9 mouse cellular contexts compared by ENCODE assay signal in genomic region chr1:132139416-132139864, GRCm38 (mm10). TPM values are rescaled to one million over a fixed set of nuclear protein-coding genes. Genes with fewer than 3 reads are reported as not detected.
DNase-seq lines count a peak whose midpoint lies in the region; ATAC-seq lines count a peak whose summit lies in the region.
"Had no signal": no experiment of that assay in that cellular context is flagged by ENCODE, and none has a peak within 500 bp of the region (broad histone marks: within the 10 kb centered on the region; RNA-seq: fewer than 3 reads in every experiment).

Gene Cdk18, minus strand, starts transcription at chr1:132139684.

- DNase-seq in layer of hippocampus, adult 11-12 months (ENCODE audit: low spot score) = peak; percentile 70
- DNase-seq in layer of hippocampus, adult 9-10 months (ENCODE audit: low spot score) = no peak
- peak; percentile 66 to 68 for DNase-seq in cerebellum, postnatal 10 days
- peak; percentile 64 for DNase-seq in gastrocnemius, postnatal 25 days
- peak; percentile 82 for DNase-seq in intestine, embryonic 14.5 days (ENCODE audit: low spot score)
- DNase-seq in left cerebral cortex, postnatal 36 days (ENCODE audit: low spot score in 2 of 2) = peak; percentile 46 to 49
- DNase-seq in urinary bladder, adult 2 months (ENCODE audit: low spot score) = no peak

- H3K27me3 ChIP-seq in intestine, embryonic 14.5 days (replicated peaks; ENCODE audit: control insufficient read depth, insufficient read depth, low read length) = peaks cover 2% of the 10 kb centered on the region; the same call in 1 of the 2 replicates

- peak; percentile 76 for ATAC-seq in intestine, embryonic 14.5 days (replicated peaks; ENCODE audit: low FRiP score, low TSS enrichment, low read depth)
- ATAC-seq in megakaryocyte-erythroid progenitor cell, adult 5-6 weeks (replicated peaks; ENCODE audit: low FRiP score, low TSS enrichment, poor library complexity, severe bottlenecking) = 0 out of 2 replicates have a peak, but pooled peaks have one; percentile 40

- no peaks in the 10 kb centered on the region for H3K36me3 ChIP-seq in intestine, embryonic 14.5 days (ENCODE audit: control insufficient read depth, insufficient read depth, low read length)
- H3K36me3 ChIP-seq: G1E had no signal

- H3K4me3 ChIP-seq in intestine, embryonic 14.5 days (ENCODE audit: low read depth, low read length) = peak within 1 kb of the TSS; percentile 56

- no peak within 1 kb of the TSS for H3K27ac ChIP-seq in intestine, embryonic 14.5 days (ENCODE audit: low read depth)

- H3K9me3 ChIP-seq in intestine, embryonic 14.5 days (ENCODE audit: control insufficient read depth, low read length) = no peaks in the 10 kb centered on the region
- H3K9me3 ChIP-seq: G1E had no signal

- peaks cover 4% of the 10 kb centered on the region; the same call in 1 of the 2 replicates for H3K4me1 ChIP-seq in intestine, embryonic 14.5 days (replicated peaks; ENCODE audit: control insufficient read depth, insufficient read depth, low read length)

- under 1% methylated on average over 30 of the region's 30 CpGs for WGBS in intestine, embryonic 14.5 days

- H3K4me2 ChIP-seq in intestine, embryonic 14.5 days (ENCODE audit: low read length) = peak within 1 kb of the TSS; percentile 98

- H3K9ac ChIP-seq in intestine, embryonic 14.5 days (ENCODE audit: low read length) = peak within 1 kb of the TSS; percentile 54

- intact Hi-C loops in left cerebral cortex, postnatal 36 days (cut with DNase I) = no loop called here

RNA-seq across cellular contexts. Expression of gene Cdk18, which starts in this region (rescaled TPM):
- total RNA-seq in gastrocnemius, postnatal 25 days (2021) = 1 to 10 TPM; 1.4 to 3.2 TPM
- 7.6 and 7.7 TPM in 2 replicates for polyA plus RNA-seq in intestine, embryonic 14.5 days (2014; fragmentation: Nextera tagmentation; extraction: Ambion mirVana)
- 10 to 100 TPM; 29.6 to 31.5 TPM for total RNA-seq in left cerebral cortex, postnatal 36 days (2021)
- 0.42 TPM in 1 of 2 replicates, not detected in the other for total RNA-seq in megakaryocyte-erythroid progenitor cell, adult 5-6 weeks (2014; fragmentation: Nextera tagmentation)
- 0.46 TPM in 1 of 2 replicates, not detected in the other for total RNA-seq in megakaryocyte-erythroid progenitor cell, adult 5-6 weeks (2017)
- 20.5 and 26.8 TPM in 2 replicates for polyA plus RNA-seq in urinary bladder, adult 2 months (2012; rRNA removed)

Comparison
In these comparisons a context has a peak if more than half of its experiments do, and no peak if none do; other contexts are left out.
1. RNA of gene Cdk18 (total RNA-seq): 29.6 to 31.5 TPM in left cerebral cortex, postnatal 36 days; 1.4 to 3.2 TPM in gastrocnemius, postnatal 25 days and 0.42 to 0.46 TPM in megakaryocyte-erythroid progenitor cell, adult 5-6 weeks; every median in the first group is over 4 times any median in the second.
2. DNase-seq: peak in layer of hippocampus, adult 11-12 months (single experiment), cerebellum, postnatal 10 days (2 of 2), gastrocnemius, postnatal 25 days (single experiment), intestine, embryonic 14.5 days (single experiment) and left cerebral cortex, postnatal 36 days (2 of 2); none in layer of hippocampus, adult 9-10 months (single experiment) and urinary bladder, adult 2 months (single experiment).
3. Peak in ATAC-seq in megakaryocyte-erythroid progenitor cell, adult 5-6 weeks; RNA of the gene not detected or under 1 TPM.